Mouse (Mus musculus) monocyte, adult 2 months (primary cell): Measurements from ENCODE around the gene Cybrd1.

Source experiments
- DNase-seq, 2 experiments: peaks; one replicate each; pipeline ENCODE4 v3.0.0; 2022; ENCODE audit warnings: low spot score in 2 of 2, low read depth in 1 of 2

Gene Cybrd1

DNA sequence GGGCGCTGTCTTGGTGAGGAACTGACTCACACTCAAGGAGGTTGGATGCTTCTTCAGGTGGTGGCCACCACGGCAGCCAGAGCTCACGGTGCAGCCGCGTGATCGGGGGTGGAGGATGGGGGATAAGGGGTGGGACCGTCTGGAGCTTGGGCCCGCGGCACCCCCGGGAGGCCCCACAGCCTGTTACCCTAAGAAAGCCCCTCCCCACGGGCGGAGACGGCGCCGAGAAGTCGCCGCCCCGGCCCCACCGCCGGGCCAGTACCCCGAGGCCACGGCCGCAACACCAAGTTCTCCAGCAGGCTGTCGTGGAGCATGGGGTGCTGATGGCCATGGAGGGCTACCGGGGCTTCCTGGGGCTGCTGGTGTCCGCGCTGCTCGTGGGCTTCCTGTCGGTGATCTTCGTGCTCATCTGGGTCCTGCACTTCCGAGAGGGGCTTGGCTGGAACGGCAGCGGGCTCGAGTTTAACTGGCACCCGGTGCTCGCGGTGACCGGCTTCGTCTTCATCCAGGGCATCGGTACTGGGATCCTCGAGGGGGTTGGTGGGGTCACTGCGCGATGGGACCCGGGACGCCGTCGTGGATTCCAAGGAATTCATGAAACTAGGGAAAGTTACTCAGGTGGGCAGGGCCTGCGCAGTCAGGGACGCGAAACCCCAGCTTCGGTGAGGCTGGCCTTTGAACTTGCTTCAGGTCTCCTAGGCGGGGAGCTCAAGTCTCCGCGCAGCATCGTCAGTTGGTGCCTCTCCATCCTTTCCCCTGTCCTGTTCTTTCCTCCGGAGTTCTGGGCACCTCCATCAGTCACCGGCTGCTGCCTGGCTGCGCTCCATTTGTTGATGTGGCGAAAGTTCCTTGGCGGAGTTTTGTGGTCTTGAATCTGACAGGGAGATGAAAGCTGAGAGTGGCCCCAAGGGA lies at the start of gene Cybrd1:
Cybrd1 (plus strand) TSS at position 127 of the 912 bp plus-strand sequence.
- DNase-seq = no peak

DNA sequence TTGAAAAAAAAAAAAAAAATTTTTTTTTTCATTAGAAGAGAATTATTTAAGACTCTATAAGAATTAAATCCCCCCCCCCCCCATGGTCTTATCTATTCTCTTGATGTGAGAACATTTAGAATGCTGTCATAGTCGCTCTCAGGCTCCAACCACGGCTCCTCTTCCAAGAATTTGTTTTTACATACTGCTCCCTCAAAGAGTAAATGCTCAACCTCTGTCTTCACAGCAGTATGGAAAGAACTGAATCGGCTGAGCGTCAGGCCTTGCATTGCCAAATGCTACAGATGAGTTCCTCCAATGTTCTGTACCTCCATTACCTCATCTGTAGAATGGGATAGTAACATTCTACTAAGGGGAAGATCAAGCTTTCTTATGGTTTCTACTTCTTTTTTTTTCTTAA lies 46.1 kb upstream of the Cybrd1 start:
- no peak for DNase-seq

DNA sequence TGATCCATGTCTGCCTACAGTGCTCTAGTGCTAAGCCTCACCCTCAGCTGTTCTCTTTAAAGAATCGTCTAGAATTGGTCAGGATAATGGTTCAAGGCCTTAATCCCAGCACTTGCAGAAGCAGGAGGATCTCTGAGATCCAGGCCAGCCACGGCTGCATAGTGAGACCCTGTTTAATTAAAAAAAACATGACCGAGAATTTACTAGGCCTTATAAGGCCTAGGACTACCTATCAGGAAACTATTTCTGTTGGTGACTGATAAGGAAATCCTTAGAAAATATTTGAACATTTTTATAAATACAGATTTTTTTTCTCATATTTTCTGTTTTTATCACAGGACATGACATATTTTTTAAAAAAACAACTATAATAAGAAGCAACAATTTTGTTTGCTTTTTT lies 44.4 kb upstream of the Cybrd1 start:
- no peak for DNase-seq

DNA sequence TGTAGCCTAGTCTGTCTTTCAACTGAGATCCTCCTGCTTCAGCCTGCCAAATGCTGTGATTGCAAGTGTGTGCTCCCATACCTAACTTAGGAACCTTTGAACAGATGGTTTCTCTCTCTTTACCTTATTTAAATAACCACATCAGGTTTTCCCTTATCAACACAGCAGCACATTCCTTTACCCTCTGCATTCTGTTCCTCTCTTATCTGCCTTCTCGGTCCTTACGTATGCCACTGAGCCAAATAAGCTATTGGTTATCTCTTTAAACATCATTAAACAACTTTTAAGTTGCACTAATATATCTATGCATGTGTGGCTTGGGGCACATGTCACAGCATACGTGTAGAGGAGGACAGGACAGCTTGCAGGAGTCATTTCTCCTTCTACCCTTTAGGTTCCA lies 43.9 kb upstream of the Cybrd1 start:
- no peak for DNase-seq

DNA sequence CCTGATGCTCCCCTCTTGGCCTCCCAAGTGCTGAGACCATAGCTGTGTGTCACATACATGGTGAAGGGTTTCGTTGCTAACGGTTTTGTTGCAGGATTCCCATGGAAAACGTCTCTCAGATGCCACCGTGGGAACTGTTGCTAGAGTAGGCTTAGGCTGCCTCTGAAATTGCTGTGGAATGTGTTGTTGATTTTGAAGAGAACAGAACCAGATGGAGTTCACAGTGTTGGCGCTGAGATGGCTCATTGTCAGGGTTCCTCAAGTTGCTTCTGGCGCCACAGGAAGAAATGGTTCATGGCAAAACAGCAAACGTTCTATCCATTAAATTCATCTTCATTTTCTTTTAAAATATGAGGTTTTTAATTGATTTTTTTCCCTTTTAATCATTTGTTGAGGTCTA lies 35.3 kb upstream of the Cybrd1 start:
- DNase-seq = no peak

DNA sequence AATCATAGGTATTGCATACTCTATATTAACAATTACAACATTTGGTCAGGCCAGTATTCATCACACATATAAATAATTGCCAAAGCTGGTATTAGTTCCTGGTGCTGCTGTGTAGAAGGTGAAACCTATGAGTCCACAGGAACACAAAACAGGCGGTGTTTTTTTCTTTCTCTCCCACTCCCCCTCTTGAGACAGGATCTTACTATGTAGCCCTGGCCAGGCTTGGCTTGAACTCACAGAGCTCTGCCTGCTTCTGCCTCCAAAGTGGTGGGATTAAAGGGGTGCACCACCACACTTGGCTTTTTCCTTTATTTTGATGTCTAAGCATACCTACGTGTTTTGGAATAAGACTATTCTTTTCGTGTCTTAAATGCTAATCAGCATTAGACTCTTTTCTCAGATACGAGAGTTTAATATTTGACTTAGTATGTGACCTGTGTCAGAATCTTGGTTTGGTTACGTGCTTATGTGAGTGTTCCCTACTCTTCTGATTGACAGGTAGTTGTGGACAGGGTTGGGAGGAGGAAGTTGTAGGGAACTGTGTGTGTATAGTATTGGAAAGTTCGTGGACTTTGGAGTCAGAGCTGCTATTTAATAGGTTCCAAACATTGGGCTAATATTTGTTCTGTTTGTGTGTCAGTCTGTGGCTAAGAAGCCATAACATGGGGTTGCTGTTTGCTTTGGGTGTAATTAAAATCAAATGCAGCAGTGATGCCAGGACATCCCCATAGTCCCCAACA lies 34.1 kb upstream of the Cybrd1 start:
- DNase-seq = no peak

DNA sequence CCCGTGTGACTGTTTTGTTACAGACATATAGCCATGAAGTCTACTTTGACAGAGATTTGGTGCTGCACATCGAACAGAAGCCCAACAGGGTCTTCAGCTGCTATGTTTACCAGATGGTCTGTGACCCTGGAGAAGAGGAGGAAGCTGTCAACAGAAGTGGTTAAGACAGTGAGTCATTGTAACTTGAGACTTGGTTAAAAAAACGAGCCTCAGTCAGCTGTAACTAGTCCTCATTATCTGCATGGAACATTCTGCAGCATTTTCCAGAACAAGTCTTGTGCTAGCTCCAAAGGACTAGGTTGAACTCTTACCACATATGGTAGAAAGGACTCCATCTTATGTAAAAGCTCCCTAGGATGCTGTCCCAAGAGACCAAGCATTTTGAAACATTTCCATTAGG lies 28.0 kb upstream of the Cybrd1 start:
- DNase-seq = no peak

DNA sequence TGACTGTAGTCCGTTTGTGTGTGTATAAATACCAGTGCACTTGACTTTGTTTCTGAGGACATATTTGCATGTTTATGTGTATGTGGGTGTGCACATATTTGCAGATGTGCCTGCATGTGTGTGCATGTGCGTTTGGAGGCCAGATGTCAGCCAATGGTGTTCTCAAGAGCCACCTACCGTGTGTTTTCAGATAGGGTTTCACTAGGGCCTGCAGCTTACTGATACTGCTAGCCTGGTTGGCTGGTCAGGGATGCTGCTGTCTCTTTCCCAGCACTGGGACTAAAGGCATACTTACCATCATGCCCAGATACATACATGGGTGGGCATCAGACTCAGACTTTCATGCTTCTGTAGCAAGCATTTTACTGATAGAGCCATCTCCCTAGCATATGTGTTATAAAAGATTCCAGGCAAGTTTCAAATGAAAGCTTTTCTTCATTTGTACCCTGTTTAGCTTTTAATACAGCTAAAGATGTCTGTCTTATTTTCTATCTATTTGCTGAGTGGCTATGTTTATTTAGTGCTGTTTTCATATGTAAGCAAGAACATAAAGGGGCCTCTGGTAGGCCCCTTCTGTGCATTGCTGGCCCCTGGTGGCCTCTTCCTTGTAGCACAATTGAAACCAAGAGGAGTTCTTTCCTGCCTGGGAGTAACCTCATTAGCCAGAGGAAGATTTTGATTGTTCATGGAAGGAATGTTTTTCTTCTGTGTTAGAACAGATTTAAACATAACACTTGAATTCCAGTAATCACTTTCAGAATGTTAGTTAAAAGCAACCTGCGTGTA lies 26.9 kb upstream of the Cybrd1 start:
- DNase-seq = no peak

DNA sequence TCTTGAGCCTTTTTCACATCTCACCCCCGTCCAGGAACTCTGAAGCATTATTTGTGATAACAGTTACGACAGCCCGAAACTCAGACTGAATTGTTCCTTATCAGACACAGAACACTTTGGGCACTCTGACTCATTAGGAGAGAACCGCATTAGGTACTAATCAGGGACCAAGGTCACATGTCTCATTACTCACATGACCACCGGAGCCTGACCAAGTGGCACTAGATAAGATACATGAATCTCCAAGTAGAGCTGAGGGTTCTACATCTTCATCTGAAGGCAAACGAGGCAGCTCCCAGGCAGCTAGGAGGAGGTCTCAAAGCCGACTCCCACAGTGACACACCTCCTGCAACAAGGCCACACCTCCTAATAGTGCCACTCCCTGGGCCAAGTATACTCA lies 21.6 kb upstream of the Cybrd1 start:
- no peak for DNase-seq

DNA sequence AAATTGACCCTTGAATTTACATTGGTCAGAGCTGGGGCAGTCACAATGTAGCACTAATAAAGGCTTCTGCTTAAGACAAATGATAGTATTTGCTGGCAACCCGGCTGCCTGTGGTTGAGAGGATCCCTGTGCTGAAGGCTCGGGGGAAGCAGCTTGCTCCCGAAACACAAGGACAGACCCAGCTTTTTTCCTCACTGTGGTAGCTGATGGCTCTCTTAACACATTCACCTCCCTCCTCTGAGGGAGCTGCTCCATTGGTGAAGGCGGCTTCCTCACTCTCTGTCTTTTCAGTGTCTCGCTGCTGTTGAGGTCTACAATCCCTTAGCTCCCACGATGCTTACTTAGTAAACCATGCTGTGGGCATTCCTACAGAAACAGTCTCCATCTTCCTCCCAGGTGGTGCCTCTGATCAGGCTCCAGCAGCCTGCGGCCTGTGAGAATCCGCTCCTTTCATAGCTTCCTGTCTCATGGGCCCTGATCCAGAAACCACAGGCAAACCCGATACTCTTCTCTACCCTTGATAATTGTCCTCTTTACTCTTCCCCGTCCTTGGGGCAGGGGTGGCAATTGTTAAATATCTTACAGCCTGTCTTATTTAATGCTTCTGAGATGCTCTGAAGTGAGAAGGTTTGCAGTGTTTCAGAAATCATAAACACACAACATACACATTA lies 15.0 kb upstream of the Cybrd1 start:
- DNase-seq = no peak

DNA sequence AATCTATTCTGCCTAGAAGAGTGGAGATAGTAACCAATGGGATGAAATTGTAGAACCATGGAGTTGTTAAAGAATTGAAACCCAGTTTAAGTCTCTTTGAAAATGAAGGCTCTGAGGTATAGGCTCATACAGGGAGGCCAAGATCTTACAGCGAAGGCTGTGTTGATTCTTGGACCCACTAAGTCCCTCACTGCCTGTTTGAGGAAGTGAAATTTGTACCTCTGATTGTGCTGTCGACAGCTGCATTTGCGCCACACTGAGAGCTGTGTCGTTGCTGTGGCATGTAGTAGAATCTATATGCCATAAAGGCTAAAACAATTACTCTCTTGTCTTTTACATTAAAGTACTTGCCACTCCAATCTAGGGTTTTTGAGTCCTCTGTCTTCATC lies 14.4 kb upstream of the Cybrd1 start:
- no peak for DNase-seq

DNA sequence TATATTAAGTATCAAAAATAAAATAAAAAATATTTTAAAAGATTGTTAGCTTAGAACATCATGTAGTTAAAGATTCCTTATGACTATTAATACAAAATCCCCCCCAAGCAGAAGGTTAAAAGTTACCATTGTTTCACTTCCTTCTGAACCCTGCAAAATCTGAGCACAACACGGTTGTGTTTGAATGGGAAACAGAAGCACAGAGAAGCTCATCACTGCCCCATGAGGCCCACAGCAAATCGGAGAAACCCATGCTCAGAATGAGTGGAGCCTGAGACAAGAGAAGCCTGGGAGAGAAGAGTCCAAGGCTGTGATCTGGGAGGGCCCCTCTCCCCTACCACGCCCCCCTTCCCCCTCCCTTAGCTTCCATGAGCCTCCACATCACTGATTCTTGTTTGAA lies 13.0 kb upstream of the Cybrd1 start:
- no peak for DNase-seq

DNA sequence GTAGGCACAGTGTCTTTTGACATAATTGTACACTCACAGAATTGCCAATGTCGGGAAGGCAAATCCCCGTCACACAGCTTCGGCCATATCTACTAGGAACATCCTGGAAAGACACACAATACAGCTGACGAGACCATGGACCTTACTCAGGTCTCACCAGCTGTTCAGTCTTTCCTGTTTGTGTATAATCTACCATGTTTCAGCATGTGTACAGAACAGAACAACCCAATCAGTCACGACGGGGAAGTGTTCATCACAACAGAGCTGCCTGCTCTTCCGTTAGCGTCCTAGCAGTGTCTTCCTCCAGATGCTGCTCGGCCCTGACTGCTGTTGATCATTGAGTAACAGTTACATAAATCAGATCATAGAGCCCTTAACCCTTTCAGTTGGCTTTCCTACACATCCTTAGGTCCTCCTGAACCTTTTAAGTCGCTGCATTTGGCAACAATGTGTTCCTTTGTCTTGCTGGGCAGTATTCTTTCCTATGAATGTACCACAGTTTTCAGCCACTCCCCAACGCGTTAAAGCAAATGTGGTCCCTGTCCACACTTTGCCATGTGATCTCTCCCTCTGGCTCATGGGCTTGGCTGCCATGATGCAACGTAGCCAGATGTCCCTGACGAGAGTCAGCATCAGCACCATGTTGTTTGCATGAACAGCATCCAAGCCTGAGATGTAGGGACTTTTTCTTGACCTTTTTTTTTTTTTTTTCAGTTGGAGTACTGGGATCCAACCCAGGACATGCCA lies 12.1 kb upstream of the Cybrd1 start:
- no peak for DNase-seq

DNA sequence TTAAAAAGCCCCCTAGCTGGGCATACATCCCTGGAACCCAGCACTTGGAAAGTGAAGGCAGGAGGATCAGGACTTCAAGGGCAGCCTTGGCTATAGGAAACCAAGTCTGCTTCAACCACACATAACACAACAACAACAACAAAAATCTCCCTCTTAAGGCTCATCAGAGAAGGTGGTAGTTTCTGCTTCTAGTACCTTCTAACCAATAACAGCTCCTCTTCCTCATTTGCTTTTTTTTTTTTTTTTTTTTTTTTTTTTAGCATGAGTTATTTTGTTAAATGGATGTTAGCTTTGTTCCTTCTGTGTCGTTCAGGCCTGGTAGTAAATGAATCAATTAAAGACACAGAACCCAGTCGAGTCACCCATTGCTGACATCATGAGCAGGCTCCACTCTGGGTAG lies 10.5 kb upstream of the Cybrd1 start:
- no peak for DNase-seq

DNA sequence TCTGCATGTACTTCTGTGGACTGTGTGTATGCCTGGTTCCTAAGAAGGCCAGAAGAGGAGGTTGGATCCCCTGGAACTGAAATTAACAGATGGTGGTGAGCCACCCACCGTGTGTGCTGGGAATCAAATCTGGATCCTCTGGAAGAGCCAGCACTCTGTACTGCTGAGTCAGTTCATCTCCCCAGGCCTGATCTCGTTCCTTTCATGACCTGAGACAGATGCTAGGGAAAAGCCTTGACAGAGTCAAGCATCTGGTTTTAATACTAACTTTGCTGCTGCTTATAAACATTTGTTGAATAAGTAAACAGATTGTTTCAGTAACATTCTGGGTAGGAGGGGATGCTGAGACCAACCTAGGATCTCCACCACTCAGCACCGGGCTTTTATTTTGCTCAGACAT lies 9.2 kb upstream of the Cybrd1 start:
- DNase-seq = no peak

DNA sequence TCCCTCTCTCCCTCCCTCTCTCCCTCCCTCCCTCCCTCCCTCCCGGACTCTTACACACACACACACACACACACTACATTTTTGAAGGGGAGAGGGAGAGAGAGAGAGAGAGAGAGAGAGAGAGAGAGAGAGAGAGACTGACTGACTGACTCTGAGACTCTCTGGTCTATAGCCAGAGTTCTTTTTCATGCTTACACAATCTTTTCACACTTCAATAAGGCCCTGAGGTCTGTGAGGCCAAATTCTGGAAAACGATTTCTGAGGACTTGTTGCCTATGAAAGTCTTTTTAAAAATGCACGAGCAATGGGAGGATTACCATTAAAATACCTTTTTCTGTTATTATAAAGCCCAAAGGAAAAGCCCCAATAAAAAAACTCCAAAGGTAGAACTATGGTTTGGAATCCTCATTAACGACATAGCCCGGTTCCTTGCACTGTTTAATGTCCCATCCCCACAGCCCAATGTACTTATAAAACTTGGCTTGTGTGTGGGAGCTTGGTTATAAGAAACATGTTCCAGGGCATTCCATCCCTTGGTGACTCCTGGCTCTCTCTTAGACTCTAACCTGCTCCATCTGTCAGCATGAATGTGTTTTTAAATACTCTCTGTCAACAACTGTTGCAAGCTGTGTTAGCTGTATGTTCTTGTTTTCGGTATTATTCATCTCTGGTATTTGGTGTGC lies 4.1 kb upstream of the Cybrd1 start:
- no peak for DNase-seq

DNA sequence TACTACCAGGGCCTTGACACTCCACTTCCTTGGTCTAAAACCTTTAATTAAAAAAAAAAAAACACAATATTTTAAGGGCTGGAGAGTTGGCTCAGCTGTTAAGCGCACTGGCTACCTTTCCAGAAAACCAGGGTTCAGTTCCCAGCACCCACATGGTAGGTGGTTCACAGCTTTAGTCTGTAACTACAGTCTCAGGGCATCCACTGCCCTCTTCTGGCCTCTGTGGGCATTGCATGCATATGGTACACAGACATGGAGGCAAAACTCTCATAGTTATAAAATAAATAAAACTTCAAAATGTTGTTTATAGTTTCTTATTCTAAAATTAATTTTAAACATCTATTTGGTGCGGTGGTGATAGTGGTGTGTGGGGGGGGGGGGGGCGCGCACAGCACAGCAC lies 1.6 kb upstream of the Cybrd1 start:
- no peak for DNase-seq

DNA sequence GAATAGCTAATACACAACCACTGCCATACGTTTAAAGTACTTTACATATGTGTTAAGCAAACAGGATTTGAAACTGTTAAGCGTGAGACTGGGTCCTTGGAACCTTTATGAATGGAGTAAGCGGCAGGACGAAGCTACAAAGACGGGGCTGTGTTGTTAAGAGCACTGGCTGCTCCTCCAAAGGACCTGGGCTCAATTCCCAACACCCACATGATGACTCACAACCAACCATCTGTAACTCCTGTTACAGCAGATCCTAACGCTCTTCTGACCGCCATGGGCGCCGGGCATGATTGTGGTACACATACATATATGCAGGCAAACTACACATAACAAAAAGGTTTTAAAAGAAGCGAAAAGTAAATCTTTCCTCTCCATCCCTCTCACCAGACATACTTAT lies 3.1 kb downstream of the Cybrd1 start:
- DNase-seq = no peak

DNA sequence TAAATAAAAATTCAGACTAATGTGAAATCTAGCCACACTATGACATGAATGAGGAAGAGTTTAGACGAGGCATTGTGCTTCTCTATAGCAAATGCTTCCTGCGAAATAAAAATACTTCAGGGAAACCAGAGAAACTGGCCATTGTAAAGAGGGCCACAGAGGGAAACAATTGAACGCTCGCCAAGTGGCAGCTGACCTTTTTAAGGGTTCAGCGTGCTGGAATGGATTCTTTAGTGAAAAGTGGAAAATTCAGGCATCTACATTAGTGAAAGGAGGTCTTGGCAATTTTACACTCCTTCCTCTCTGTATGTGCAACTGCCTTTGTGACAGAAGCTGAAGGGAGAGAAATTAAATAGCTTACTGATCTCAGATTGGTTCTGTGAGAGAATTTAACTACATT lies 3.7 kb downstream of the Cybrd1 start:
- no peak for DNase-seq
